Mouse (Mus musculus): ENCODE data around the gene Slc9a3r2.
"Not testable (repeated sequence)": the region's sequence is repeated elsewhere in the genome, so short reads cannot be mapped to it uniquely, and the experiment has no call there.

Gene Slc9a3r2

GRCm38 (mm10) chr17:24650070-24650616, at the start of gene Slc9a3r2:
TSS of gene Slc9a3r2 (minus strand) at chr17:24650327.
- no peak for DNase-seq (ENCODE audit: low spot score in 2 of 2)

GRCm38 (mm10) chr17:24699473-24699872, 49.3 kb upstream of the Slc9a3r2 start:
- DNase-seq (ENCODE audit: low spot score in 2 of 2) = no peak

GRCm38 (mm10) chr17:24698715-24699114, 48.6 kb upstream of the Slc9a3r2 start:
- no peak for DNase-seq (ENCODE audit: low spot score in 2 of 2)

- DNase-seq (ENCODE audit: low spot score in 2 of 2) = no peak
These were observed 47.9 kb upstream of the Slc9a3r2 start for GRCm38 (mm10) chr17:24697985-24698384.

GRCm38 (mm10) chr17:24696011-24696697, 46.0 kb upstream of the Slc9a3r2 start, which contains the start of the genes Gfer and Noxo1:
TSS of gene Gfer (minus strand) at chr17:24696156.
TSS of gene Noxo1 (plus strand) at chr17:24696234.
- DNase-seq (ENCODE audit: low spot score in 2 of 2) = peak; percentile 44 to 69

GRCm38 (mm10) chr17:24695326-24696010, 45.3 kb upstream of the Slc9a3r2 start:
- peak in 1 of 2 experiments; percentile 9 for DNase-seq (ENCODE audit: low spot score in 2 of 2)

GRCm38 (mm10) chr17:24692385-24692784, 42.3 kb upstream of the Slc9a3r2 start:
- DNase-seq (ENCODE audit: low spot score in 2 of 2) = no peak

GRCm38 (mm10) chr17:24689251-24690081, 39.3 kb upstream of the Slc9a3r2 start, which contains the start of gene Syngr3:
TSS of gene Syngr3 (minus strand) at chr17:24689955.
- DNase-seq (ENCODE audit: low spot score in 2 of 2) = peak in 1 of 2 experiments; percentile 52

GRCm38 (mm10) chr17:24687599-24687998, 37.5 kb upstream of the Slc9a3r2 start:
- DNase-seq (ENCODE audit: low spot score in 2 of 2) = no peak

GRCm38 (mm10) chr17:24687146-24687595, 37.0 kb upstream of the Slc9a3r2 start:
- no peak for DNase-seq (ENCODE audit: low spot score in 2 of 2)

GRCm38 (mm10) chr17:24686514-24686913, 36.4 kb upstream of the Slc9a3r2 start:
- no peak for DNase-seq (ENCODE audit: low spot score in 2 of 2)

GRCm38 (mm10) chr17:24677500-24678080, 27.5 kb upstream of the Slc9a3r2 start:
- DNase-seq (ENCODE audit: low spot score in 2 of 2) = no peak

- DNase-seq (ENCODE audit: low spot score in 2 of 2) = no peak
These were observed 26.8 kb upstream of the Slc9a3r2 start for GRCm38 (mm10) chr17:24676877-24677276.

GRCm38 (mm10) chr17:24676187-24676586, 26.1 kb upstream of the Slc9a3r2 start:
- no peak for DNase-seq (ENCODE audit: low spot score in 2 of 2)

- DNase-seq (ENCODE audit: low spot score in 2 of 2) = no peak
These were observed 24.1 kb upstream of the Slc9a3r2 start for GRCm38 (mm10) chr17:24674277-24674676.

- DNase-seq (ENCODE audit: low spot score in 2 of 2) = no peak
These were observed 22.0 kb upstream of the Slc9a3r2 start for GRCm38 (mm10) chr17:24672141-24672540.

GRCm38 (mm10) chr17:24671346-24671745, 21.2 kb upstream of the Slc9a3r2 start:
- DNase-seq (ENCODE audit: low spot score in 2 of 2) = no peak

GRCm38 (mm10) chr17:24670246-24670844, 20.2 kb upstream of the Slc9a3r2 start:
- no peak for DNase-seq (ENCODE audit: low spot score in 2 of 2)

- peak; percentile 85 to 89 for DNase-seq (ENCODE audit: low spot score in 2 of 2)
These were observed 19.6 kb upstream of the Slc9a3r2 start, which contains the start of gene Zfp598 for GRCm38 (mm10) chr17:24669545-24670245. TSS of gene Zfp598 (plus strand) at chr17:24669687.

- not testable (repeated sequence) for DNase-seq (ENCODE audit: low spot score in 2 of 2)
These were observed 19.1 kb upstream of the Slc9a3r2 start for GRCm38 (mm10) chr17:24669214-24669544.
